Mouse (Mus musculus): ENCODE results near the gene Nsun3.

The Nsun3 gene

DNA sequence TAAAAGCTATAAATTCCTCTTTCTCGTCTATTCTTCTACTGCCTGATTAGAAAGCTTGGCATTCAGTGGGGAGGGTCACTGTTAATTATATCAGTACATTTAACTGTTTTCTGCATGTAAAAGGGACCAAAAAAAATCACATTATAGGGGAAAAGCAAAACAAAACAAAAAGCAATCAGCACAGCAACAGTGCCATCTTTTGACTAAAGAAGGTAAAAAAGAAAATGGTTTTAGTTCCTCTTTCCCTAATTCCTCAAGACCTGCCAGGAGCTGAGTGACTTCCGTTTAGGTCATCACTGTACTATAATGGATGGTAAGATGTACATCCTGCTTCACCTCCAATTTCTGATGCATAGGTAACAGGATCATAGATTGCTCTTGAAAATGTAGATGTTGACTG lies 40.7 kb downstream of the Nsun3 start:
- DNase-seq, result peak; percentile 5 to 18

DNA sequence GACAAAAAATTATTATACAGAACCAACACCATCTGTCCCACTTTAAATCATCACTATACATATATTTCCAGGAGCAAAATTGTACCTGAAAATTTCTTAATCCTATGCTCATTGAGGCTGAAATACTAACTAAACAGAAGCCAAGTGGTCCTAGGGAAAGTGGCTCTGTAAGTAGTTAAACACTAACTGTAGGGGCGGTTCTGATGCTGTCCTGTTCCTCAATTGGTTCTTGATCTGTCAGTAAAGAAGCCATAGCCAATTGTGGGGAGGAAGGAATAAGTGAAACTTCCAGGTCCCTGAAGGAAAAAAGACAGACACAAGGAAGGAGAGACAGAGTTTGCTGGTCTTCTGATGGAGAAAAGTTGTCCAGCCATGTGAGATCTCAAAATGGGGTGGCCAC lies 52.3 kb downstream of the Nsun3 start:
- DNase-seq, result no peak

DNA sequence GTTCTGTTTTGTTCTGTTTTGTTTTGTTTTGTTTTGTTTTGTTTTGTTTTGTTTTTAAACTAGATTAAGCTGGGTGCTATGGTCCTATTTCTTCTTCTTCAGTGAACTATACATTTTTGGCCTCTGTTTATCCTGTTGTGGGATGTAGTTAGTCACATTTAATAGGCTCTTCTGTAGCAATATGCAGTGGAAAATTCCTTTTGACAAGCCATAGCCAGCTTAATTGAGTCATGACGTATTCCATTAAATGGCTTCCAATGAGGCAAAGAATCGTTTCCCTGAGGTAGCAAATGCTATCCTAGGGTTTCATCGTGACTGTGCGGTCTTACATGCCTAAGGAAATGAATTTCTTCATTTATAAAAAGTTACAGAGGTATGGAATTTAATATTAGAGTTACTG lies 56.3 kb downstream of the Nsun3 start:
- DNase-seq, result no peak

DNA sequence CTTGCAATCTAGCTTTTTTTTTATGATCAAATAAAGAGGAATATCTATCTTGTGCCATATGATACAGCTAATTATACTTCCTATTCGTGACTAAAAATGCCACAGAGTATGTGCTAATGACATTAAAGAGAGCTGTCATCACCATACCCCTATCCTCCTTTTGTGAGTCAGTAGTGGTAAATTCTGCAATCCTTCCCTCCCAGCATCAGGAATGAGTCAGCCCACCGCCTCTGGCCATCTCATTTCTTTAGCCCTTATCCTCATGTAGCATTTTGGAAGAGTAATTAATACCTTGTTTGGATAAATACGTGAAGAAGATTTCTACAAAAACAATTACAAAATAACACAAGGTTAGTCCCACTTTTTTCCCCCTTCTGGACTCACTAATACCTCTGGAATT lies 56.8 kb downstream of the Nsun3 start:
- DNase-seq, result no peak

DNA sequence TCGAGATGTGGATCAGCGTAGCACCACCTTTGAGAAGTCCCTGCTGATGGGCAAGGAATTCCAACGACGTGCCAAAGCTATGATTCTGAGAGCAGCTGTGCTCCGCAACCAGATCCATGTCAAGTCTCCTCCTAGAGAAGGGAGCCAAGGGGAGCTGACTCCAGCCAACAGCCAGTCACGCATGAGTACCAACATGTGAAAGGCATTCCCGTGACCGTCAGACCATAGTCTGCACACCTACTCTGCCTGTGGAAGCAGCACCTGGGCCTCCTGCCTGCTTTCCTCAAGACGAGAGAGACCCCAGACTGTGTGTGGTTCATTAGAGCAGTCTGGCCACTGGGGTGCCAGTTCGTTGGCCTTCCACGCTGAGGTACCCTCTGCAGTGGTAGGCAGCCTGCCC lies 68.4 kb downstream of the Nsun3 start:
- peak; percentile 14 to 17 for DNase-seq

DNA sequence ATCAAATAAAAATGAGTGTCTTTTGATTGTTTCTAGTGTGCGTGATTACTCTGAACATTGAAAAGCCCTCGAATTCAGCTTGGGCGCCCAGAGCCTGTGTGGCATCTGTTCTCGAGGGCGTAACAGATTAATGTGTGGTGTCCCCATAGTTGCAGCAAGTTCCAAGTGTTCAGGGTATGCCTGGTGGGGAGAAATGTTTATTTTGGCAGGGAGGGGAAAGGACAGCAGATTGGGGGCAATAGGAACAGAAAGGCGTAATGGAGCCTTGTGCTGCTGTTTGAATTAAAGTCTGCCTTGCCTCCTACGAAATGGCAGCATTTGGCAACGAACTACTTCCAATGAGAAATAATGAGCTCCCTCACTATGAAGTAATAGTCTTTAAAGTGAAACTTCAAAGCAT lies 96.2 kb downstream of the Nsun3 start:
- DNase-seq, result peak; percentile 16 to 43

DNA sequence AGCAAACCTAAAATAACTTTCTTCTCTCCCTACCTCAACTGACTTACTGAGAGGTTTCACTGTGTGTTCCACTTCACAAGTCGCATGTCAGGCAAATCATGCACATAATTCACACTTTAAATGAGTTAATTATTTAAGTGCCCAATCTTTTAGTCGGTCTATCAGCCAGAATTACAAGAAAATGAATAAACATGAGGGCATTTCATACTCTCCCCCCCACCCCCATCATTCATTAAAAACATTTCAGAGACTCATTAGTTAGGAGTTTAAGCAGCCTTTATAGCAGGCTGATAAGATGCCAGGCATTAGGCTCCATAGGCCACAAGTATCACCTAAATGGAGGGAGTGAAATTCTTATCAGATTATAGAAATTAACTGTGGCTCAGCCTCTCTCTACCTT lies 100.5 kb downstream of the Nsun3 start:
- DNase-seq, result no peak

DNA sequence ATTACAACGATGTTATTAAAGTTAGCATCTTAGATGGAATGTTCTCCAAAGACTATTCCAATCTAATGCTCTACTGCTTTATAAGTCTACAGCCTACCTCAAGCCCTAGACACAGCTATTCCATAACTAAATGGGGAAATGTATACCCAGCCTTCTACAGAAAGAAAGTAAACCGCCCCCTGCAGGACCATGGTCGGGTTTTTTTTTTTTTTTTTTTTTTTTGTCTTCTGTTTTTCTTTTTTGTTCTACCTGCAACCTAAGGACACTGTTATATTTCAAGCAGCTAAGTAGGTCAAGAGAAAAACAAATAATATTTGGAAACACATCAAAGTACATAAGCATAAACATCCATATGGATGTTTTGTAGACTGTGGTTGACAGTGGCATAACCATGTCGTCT lies 101.1 kb downstream of the Nsun3 start:
- no peak for DNase-seq
